Mouse (Mus musculus) hematopoietic stem cell, adult 5-6 weeks (primary cell): Measurements from ENCODE around the gene Lrfn1. TPM values are rescaled to one million over a fixed set of nuclear protein-coding genes. Genes with fewer than 3 reads are reported as not detected.

Experiments
- ATAC-seq, 2 experiments: fragments of 125-278 bp in 1 of 2; replicated peaks in 1 of 2; 2 replicates each; pipeline ENCODE4 v1.8.0; 2016 to 2017; ENCODE audit warnings: inconsistent platforms in 2 of 2, mild to moderate bottlenecking in 2 of 2, moderate number of reproducible peaks in 2 of 2, low read depth in 1 of 2, moderate TSS enrichment in 1 of 2; ENCODE audit not compliant: low FRiP score in 2 of 2, poor library complexity in 2 of 2, severe bottlenecking in 2 of 2, insufficient read depth in 1 of 2, low TSS enrichment in 1 of 2
- total RNA-seq: library from RNA; stranded (forward); fragments of 172-1452, 232-1000 nt; gene quantifications from 2 replicates; pipeline ENCODE4 v1.2.3, GENCODE M21; 2017

Gene Lrfn1
- total RNA-seq = 2.2 and 8.7 TPM in 2 replicates

DNA sequence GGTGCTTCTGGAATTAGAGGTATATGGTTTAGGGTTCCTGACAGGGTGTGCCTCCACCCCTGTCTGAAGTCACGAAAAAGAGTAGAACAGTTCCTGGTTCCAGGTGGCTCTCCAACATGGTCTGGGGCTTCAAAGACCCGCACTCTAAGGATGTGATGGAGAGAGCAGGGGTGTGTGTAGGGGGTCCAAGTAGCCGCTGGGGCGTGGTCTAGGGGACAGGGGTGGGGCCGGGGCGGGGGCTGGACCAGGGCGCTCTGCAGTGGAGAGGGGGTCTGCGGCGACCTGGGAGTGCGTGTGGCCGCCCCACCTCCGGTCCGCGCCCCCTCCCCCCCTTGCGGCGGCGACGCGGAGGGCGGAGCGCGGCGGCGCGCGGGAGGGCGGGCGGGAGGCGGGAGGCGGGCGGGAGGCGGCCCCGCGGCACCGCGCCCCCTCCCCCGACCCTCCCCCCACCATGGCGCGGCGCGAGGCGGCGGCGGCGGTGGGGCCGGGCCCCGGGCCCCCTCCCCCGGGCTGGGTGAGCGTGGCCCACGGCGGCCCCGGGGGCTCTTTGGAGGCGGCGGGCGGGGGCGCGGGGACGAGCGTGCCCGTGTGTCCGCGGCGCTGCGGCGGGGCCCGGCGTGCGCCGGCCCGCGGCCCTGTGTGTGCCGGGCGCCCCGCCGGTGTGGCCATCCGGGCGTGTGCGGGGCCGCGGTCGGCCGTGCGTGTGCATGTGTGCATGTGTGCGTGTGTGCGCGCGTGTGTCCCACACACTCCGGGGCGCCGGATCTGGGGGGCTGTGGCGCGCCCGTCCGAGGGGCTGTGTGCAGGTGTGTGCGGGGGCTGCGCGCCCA, at the start of gene Lrfn1:
TSS of gene Lrfn1 (plus strand) at position 450 of the 830 bp plus-strand sequence.
- ATAC-seq = peak in 1 of 2 experiments; percentile 29; a peak in 1 of 4 replicates

DNA sequence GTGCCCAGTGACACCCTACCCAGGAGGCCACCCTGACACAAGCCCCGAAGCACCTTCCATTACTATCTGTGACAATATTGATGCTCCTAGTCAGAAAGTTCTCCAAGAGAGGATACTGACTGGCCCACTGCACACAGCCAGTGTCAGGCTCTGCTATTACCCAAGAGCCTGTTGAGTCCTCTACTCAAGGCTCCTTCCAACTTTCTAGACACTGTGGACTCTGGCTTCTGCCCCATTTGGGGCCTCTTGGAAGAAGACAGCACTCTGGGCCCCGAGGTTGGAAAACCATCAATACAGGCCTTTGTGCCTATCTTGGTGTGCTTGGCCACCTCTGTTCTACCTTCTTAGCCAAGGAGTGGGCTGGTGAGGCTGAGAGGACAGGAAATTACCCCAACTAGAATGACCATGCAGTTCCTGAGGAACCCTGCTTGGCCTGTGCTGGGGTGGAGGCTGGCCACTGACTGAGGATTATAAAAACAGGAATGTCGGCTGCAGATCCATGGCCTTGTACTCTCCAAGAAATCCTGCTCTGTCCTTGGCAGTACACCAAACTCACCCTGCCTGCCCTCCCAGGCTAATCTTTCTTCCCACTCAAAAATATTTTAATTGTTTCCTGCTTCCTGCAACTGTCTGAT, 40.8 kb upstream of the Lrfn1 start:
- ATAC-seq = no peak; a peak in 1 of 4 replicates

DNA sequence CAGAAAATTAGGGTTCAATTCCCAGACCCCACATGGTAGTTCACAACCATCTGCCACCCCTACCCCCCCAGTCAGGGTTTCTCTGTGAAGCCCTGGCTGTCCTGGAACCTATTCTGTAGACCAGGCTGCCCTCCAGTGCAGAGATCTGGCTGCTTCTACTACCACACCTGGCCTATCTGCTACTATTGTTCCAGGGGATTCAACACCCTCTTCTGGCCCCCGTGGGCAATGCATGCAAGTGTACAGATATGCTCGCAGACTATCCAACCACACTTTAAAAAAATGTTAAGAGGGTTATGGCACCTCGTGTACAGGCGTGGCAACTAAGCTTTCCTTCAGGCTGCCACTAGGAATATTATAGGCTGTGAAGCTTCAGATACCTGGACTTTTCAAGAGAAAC, 39.0 kb upstream of the Lrfn1 start:
- ATAC-seq = no peak

DNA sequence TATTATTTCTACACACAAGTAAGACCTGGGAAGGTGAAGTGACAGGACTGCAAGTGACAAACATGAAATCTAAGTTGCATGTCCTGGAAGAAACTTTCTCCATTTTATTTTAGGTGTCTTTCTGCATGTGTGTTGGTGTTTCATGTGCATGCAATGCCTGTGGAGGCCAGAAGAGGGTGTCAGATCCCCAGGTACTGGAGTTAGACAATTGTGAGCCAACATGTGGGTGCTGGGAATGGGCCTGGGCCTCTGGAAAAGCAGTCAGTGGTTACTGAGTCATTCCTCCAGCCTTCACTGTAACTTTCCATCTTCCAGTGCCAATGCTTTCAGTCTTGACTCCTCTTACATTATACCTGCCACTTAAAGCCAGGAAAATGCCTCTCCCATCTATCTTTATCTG, 34.4 kb upstream of the Lrfn1 start:
- ATAC-seq = no peak

DNA sequence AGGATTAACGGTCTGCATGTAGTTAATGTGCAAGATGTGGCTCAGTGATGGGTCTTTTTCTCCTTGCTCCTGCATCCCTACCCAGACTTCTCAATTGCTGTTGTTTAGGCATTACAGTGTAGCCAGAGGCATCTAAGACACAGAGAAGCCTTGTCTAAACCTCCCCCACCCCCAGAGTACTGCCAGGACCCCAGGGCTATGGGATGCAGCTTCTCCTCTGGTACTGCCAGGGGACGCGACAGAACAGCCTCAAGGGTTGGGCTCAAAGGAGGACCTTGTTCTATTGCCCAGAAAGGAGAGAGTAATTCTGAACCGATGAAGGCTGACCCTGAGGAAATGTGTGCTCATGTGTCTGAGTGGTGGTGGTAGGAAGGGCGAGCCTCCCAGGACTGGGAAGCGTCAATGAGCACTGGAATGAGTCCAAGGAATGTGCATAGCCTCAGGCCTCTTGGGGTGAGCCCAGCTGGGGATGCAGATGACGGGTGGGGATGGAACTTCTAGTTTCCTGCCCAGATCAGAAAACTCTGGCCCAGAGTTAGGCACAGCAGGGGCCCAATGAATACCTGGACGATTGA, 33.6 kb upstream of the Lrfn1 start:
- no peak for ATAC-seq

DNA sequence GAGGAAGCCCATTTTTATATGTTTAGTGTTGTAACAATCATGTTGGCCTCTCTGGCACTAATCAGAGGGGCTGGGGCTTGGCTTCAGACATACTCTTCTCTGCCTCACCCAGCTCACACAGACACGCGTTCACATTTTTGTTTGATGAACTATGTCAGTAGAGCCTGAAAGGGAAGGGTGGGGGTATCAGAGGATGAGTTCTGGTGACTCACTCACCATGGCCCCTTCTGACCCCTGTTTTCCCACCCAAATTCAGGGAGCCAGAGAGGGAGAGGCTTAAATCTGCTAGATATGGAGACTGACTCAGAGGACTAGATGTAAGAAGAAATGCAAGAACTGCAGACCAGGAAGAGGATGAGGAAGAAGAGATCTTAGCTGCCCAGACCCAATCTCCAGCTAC, 32.4 kb upstream of the Lrfn1 start:
- ATAC-seq = no peak

DNA sequence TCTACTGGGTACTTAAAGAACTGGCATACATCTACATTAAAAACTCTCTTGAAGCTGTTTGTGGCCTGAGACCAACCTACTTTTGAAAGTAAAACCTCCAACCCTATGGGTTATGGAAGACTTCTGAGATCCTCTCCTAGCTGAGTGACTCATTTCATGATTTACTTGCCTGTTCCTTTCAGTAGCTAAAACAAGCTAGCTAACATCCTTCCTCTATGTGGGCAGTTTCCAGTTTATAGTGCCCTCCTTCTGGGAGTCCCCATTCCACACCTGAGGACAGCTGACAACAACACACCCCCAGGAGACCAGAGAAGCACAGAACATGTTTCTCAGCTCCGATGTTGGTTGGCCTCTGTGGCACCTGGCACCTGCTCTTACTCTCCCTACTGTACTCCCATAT, 28.8 kb upstream of the Lrfn1 start:
- no peak for ATAC-seq

DNA sequence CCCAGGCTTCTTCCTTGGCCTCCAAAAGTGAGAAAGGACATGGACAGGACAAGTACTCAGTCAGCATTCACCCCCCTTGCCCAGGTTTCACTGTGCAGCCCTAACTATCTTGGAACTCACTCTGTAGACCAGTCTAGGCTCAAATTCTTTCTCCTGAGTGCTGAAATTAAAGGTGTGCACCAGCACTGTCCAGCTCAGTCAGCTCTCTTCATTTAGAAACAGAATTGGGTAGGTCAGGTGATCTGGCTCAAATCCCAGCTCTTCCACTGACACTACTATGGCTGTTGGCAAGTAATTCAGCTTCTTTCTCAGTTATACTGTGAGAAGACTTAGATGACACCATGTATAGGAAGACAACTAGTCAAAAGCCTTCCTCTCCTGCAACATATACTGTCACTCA, 24.0 kb upstream of the Lrfn1 start:
- no peak for ATAC-seq

DNA sequence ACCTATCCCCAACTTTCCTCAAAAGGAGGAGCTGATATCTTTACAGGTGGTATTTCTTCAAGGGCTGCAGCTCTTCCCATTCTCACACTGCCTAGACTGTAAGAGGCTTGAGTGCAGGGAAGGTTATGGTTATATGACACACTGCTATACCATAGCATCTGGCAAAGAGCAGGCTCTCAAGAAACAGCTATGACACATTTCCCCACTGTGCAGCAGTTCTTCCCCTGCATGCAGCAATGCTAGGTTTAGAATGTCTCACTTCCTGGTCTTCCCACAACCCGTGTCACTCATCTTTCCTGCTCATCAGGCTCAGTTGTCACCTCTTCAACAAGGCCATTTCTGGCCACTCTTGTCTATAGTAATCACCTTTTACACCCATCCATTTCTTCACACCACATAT, 21.3 kb upstream of the Lrfn1 start:
- no peak for ATAC-seq

DNA sequence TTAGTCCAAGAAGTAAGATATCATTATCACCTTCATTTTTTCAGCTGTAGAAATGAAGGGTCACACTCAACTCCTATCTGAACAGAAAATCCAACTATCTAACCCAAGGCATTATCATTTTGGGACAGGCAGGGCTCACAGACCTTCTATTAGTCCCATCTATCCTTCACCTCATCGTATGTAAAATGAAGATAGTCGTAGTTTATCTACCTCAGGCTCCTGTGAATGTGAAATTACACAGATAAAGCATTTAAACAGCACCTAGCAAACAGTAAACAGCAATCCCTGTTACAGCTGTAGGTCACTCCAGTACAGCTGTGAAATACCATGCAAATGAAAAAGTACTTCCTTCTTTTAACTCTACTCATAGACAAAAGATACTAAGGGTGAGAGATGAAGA, 19.5 kb upstream of the Lrfn1 start:
- ATAC-seq = no peak

DNA sequence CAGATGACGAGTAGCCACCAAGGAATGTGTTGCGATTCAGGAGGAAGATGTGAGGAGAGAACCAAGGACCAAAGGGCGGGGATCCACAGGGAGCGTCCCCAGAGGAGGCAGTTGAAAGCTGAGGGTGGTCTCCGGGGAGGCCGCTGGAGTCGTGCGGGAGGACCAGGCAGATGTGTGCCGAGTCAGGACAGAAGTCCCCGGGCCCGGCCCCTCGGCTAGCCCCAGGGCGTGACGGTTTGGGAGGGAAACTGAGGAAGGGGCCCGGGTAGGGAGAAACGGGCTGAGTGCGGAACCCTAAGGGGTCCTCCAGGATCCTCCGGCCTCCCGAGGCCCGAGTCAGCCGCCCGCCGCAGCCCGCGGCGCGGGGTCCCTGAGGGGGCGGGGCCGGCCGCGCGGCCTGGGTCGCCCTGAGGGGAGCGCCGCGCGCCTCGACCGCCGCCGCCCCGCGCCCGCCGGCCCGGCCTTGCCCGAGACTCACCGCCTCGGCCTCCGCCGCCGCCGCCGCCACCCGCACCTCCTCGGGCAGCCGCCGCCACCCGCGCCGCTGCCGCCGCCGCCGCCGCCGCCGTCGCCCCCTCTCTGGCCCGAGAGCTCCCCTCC, 16.0 kb upstream of the Lrfn1 start:
- ATAC-seq = no peak

DNA sequence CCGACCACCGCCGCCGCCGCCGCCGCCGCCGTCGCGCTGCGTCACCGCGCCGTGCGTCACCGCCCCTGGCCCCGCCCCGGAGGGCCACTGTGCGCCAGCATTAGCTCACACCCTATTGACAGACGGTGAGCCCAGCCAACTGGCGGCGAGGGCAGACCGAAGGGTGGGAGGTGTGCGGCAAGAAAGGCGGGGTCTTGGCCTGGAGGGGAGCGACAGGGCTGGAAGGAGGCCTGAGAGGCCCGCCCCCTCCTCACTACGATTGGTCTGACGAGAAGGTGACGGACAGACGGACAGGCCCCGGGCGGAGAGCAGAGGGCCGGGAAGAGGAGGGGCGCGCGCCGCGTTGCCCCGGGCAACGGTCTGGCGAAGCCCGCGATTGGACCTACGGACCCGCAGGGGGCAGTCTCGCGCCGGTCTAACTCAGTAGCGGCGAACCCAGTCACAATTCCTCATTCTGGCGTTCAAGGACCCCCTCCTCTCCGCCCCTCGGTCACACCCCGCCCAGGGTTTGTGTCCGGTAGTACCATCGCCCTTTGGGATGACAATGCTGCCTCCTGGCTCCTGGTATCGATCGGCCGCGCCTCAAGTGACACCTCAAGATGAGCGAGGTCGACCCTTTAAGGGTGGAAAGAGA, 15.4 kb upstream of the Lrfn1 start:
- ATAC-seq = peak; percentile 89 to 91

DNA sequence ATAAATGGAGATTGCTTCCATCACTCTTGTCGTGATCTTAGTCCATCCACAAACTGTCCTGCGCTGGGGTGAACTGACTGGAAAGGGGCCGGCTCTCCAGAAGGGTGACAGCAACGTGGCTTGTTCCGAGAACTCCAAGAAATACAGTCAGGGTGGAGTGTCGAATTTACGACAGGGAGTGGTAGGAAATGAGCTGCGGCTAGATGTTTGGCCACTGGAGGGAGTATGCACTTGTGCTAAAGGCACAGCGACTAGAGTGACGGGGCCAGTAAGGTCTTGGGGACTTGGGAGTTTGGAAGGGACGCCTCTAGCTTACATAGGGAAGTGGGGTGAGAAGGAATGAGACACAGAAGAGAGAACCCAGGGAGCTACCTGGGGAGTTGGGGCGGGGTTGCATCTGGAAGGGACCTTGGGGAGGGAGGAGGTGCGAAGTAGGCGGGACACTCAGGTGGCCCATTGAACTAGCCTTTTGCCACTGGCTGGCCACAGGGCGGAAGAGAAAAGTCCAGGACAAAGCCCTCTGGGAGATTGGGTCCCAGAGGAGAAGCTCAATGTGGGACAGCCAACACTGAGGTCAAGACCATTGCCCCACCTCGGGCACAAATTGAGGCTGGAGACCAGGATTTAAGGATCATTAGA, 14.7 kb upstream of the Lrfn1 start, which contains the start of gene Gmfg:
TSS of gene Gmfg (plus strand) at position 516 of the 639 bp plus-strand sequence.
- ATAC-seq = peak; percentile 61

DNA sequence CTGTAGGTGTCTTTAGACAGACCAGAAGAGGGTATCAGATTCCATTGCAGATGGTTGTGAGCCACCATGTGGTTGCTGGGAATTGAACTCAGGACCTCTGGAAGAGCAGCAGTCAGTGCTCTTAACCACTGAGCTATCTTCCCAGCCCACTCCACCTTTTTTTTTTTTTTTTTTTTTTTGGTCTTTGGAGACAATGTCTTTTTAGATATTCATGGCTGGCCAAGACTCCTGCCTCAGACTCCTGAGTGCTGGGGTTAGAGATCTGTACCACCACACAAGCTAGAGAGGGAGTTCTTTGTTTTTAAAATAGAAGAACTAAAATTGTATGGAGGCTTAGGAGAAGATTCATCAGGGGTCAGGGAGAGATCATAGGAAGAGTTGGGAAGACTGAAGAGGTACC, 13.8 kb upstream of the Lrfn1 start:
- ATAC-seq = no peak

DNA sequence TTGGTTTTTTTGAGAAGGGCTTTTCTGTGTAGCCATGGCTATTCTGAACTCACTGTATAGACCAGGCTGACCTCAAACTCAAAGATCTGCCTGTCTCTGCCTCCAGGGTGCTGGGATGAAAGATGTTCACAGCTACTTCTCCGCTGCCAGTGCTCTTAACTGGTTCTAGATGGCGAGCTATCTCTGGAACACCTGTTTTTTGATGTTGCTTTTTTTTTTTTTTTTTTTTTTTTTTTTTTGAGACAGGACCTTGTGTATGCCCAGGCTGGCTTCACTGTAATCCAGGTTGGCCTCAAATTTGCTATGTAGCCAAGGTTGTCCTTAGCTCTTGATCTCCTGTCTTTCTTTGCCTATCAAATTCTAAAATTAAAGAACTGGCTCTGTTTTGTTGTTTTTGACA, 13.0 kb upstream of the Lrfn1 start:
- no peak for ATAC-seq

DNA sequence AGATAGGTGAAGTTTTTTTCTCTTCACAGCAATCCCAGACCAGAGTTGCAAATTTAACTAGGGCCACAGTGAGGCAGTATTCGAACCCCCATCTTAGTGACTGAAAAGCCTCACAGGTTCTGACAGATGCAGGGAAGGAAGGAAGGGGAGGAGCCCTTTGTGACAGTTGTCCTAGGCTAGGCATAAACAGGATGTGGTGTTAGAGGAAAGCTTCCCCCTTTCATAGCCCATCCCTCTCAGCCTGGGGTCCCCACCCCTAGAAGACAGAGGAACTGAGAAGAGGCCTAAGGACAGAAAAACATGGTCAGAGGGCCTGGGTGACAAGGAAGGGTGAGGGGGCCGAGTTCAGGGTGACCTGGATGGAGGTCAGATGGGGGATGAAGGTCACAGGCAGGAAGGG, 11.0 kb upstream of the Lrfn1 start:
- ATAC-seq = peak; percentile 44 to 51

DNA sequence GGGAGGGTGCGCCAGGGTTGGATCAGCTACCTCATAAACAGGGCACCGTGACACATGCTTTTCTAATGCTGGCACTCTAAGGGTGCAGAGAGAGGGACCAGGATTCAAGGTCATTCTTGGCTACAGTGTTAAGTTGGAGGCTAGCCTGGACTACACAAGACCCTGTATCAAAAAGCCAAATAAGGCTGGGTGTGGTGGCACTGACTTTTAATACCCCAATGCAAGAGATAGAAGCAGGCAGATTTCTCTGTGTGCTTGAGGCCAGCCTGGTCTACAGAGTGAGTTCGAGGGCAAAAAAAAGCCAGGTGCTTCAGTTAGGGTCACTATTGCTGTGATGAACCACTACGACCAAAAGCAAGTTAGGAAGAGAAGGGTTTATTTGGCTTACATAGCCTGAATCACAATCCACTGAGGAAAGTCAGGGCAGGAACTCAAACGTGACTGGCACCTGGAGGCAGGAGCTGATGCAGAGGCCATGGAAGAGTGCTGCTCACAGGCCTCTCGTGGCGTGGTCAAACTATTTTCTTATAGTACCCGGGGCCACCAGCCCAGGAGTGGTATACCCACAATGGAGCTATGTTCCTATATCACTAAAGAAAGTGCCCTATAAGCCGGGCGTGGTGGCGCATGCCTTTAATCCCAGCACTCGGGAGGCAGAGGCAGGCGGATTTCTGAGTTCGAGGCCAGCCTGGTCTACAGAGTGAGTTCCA, 9.8 kb upstream of the Lrfn1 start:
- ATAC-seq = no peak
